Comparison of ENCODE assay signal across 9 mouse cellular contexts in the genomic region with DNA sequence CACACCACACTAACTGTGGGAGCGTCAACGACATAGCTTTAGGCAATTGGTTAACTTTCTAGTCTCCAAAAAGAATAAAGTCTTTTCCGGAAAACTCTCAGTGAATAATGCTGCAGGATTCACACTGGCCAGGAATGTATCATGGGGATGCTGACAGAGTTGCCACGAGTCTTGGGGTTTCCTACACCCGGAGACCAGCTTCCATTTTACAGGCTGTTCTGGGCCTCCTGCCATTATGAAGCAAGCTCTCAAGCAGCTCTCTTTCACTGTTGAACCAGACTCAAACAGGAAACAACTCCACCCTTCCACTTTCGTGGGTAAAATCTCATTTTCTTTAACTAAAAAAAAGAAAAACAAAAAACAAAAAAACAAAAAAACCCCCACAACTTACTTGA.
DNase-seq lines count a peak whose midpoint lies in the region; ATAC-seq and TF ChIP-seq lines count a peak whose summit lies in the region.
"Had no signal": no experiment of that assay in that cellular context is flagged by ENCODE, and none has a peak within 500 bp of the region (broad histone marks: within the 10 kb centered on the region; RNA-seq: fewer than 3 reads in every experiment).

No protein-coding gene starts in this region.

- intact Hi-C loops in left cerebral cortex, postnatal 14 days (cut with DNase I), result no loop called here

- ATAC-seq in lung, embryonic 14.5 days (ENCODE audit: insufficient read depth), result no peak
- ATAC-seq in heart, embryonic 14.5 days (ENCODE audit: insufficient number of reproducible peaks, insufficient read depth, low FRiP score, low read depth), result no peak
- no peak for ATAC-seq in cerebellum, adult (ENCODE audit: insufficient number of reproducible peaks, low FRiP score, low TSS enrichment)

- no peak overlapping the region for H3K4me3 ChIP-seq in lung, embryonic 14.5 days (ENCODE audit: low read depth, low read length)
- no peak overlapping the region for H3K4me3 ChIP-seq in lung, adult 2 months (replicated peaks; ENCODE audit: extremely low read depth, low read depth, low read length)
- H3K4me3 ChIP-seq in heart, embryonic 14.5 days (ENCODE audit: control insufficient read depth in 1 of 2, insufficient read depth in 1 of 2, low read depth in 1 of 2, low read length in 2 of 2), result no peak overlapping the region
- no peak overlapping the region for H3K4me3 ChIP-seq in hindbrain, embryonic 10.5 days

- 0 out of 2 replicates have a peak overlapping the region, but pooled peaks have one; percentile 1 for H3K27ac ChIP-seq in lung, embryonic 14.5 days (ENCODE audit: low read depth)
- H3K27ac ChIP-seq in heart, embryonic 14.5 days (replicated peaks in 1 of 2; ENCODE audit: control insufficient read depth in 1 of 2, insufficient read depth in 1 of 2, low read depth in 2 of 2, low read length in 2 of 2), result peak overlapping the region; percentile 75 to 85
- H3K27ac ChIP-seq in hindbrain, embryonic 10.5 days, result no peak overlapping the region

- H3K36me3 ChIP-seq in lung, embryonic 14.5 days (ENCODE audit: insufficient read depth), result no peaks in the 10 kb centered on the region
- H3K36me3 ChIP-seq in heart, embryonic 14.5 days (ENCODE audit: control insufficient read depth, insufficient read depth, low read length), result no peaks in the 10 kb centered on the region
- no peaks in the 10 kb centered on the region for H3K36me3 ChIP-seq in hindbrain, embryonic 10.5 days

- H3K9me3 ChIP-seq in lung, embryonic 14.5 days (ENCODE audit: low read depth, low read length), result no peaks in the 10 kb centered on the region
- H3K9me3 ChIP-seq in heart, embryonic 14.5 days (ENCODE audit: control insufficient read depth, low read length), result no peaks in the 10 kb centered on the region
- H3K9me3 ChIP-seq in hindbrain, embryonic 10.5 days, result no peaks in the 10 kb centered on the region

- WGBS in lung, embryonic 14.5 days, result 87% methylated on average over 6 of the region's 6 CpGs
- 53% methylated on average over 6 of the region's 6 CpGs for WGBS in lung, adult 2 months
- WGBS in heart, embryonic 14.5 days, result 75% methylated on average over 6 of the region's 6 CpGs
- 89% methylated on average over 6 of the region's 6 CpGs for WGBS in hindbrain, embryonic 10.5 days

- 0 out of 2 replicates have a peak, but pooled peaks cover 4% of the 10 kb centered on the region for H3K4me1 ChIP-seq in lung, embryonic 14.5 days (ENCODE audit: insufficient read depth)
- peaks cover 11% of the 10 kb centered on the region for H3K4me1 ChIP-seq in lung, adult 2 months (ENCODE audit: control insufficient read depth, insufficient read depth, low read length)
- peaks cover 13 to 21% of the 10 kb centered on the region in 2 experiments for H3K4me1 ChIP-seq in heart, embryonic 14.5 days (ENCODE audit: control insufficient read depth in 2 of 2, insufficient read depth in 2 of 2, low read length in 2 of 2)
- H3K4me1 ChIP-seq in hindbrain, embryonic 10.5 days (replicated peaks), result peaks cover 10% of the 10 kb centered on the region

- no peak overlapping the region for H3K4me2 ChIP-seq in lung, embryonic 14.5 days
- H3K4me2 ChIP-seq in heart, embryonic 14.5 days (ENCODE audit: low read length), result no peak overlapping the region

- H3K27me3 ChIP-seq in lung, embryonic 14.5 days (ENCODE audit: insufficient read depth, low read length), result no peaks in the 10 kb centered on the region
- H3K27me3 ChIP-seq in heart, embryonic 14.5 days (ENCODE audit: control insufficient read depth, insufficient read depth, low read length), result no peaks in the 10 kb centered on the region
- H3K27me3 ChIP-seq in hindbrain, embryonic 10.5 days (ENCODE audit: insufficient read depth, poor library complexity, severe bottlenecking), result no peaks in the 10 kb centered on the region
- H3K27me3 ChIP-seq: Patski had no signal

- H3K9ac ChIP-seq in lung, embryonic 14.5 days, result no peak overlapping the region
- H3K9ac ChIP-seq in heart, embryonic 14.5 days (ENCODE audit: low read length), result no peak overlapping the region

- TF ChIP-seq CTCF in lung, embryonic 14.5 days (IDR thresholded peaks at IDR 0.05; ENCODE audit: low read depth), result no peak
- no peak for TF ChIP-seq CTCF in lung, adult 2 months (IDR thresholded peaks at IDR 0.05; ENCODE audit: insufficient read depth, low read length)

- no peak for DNase-seq in lung, embryonic 14.5 days
- DNase-seq in lung, adult 2 months, result no peak
- DNase-seq in adipocyte (ENCODE audit: low spot score), result peak; percentile 71
- DNase-seq in naive thymus-derived CD4-positive, alpha-beta T cell, adult 2 months (ENCODE audit: low read depth), result peak; percentile 63
- DNase-seq in left cerebral cortex, postnatal 14 days (ENCODE audit: low spot score in 2 of 2), result no peak
- DNase-seq in hindbrain, embryonic 10.5 days (ENCODE audit: low spot score), result no peak

- TF ChIP-seq POLR2A in lung, adult 2 months (IDR thresholded peaks at IDR 0.05; ENCODE audit: borderline replicate concordance, extremely low read depth, low read depth, low read length), result no peak

Comparison
In these comparisons a context has a peak if more than half of its experiments do, and no peak if none do; other contexts are left out.
1. DNase-seq: peak in adipocyte (single experiment) and naive thymus-derived CD4-positive, alpha-beta T cell, adult 2 months (single experiment); none in lung, embryonic 14.5 days (single experiment), lung, adult 2 months (single experiment), left cerebral cortex, postnatal 14 days (0 of 2) and hindbrain, embryonic 10.5 days (single experiment).